Mouse (Mus musculus): ENCODE measurements at regions not wholly inside any gene's neighbourhood (a gene's known extent, or its start where the extent isn't known, plus 50 kb on each side); places are given as distances from the start of the nearest gene placed in this dataset.

DNA sequence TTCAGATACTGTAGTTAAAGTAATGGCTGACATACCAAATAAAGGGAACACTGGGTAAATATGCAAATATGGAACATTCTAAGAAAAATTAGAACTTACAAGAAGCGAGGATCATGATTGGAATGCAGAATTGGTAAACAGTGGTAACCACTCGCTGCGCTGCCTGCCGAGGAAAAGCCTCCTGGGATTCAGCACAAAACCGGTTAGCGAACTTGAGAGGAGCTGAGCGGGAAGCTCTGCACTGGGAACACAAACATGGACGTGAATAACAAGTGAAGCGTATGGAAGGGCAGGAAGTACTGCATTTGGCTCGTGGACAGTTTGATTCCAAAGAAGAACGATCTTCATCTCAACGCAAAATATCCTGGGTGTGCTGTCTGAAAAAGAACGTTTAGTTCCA is 209.0 kb upstream of the Adamts16 start:
- no peak for TF ChIP-seq CTCF (conservative IDR thresholded peaks at IDR 0.05; ENCODE audit: insufficient read depth, insufficient read length, low read depth, low read length)
- TF ChIP-seq POLR2A (IDR thresholded peaks at IDR 0.05; ENCODE audit: low read depth, low read length), result no peak
